ENCODE assay signal across 19 mouse cellular contexts in the genomic region with DNA sequence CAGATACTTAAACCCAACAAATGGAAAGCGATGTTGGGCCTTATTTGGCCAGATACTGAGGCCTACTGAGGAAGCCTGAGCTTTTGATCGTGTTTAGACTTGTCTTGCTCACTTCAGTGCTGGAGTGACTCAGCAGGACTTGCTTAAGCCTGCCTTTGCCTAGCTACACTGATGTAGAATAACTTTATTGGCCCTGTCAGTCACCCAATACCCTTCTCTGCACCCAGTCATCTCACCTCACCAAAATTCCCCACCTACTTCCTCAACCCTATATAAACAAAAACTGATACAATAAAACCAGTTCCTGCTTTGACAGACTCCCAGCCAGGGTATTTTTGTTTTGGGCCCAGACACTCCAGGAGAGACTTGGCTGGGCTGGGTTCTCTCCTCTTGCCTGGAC. TPM values are rescaled to one million over a fixed set of nuclear protein-coding genes. Genes with fewer than 3 reads are reported as not detected.
"Had no signal": no experiment of that assay in that cellular context is flagged by ENCODE, and none has a peak within 500 bp of the region (broad histone marks: within the 10 kb centered on the region; RNA-seq: fewer than 3 reads in every experiment).

No protein-coding gene starts in this region.

- H3K4me1 ChIP-seq: lung, embryonic 15.5 days; megakaryocyte, embryonic 14.5 days; midbrain, embryonic 10.5 days; midbrain, embryonic 13.5 days had no signal

- H3K9me3 ChIP-seq: lung, embryonic 15.5 days; megakaryocyte, embryonic 14.5 days; midbrain, embryonic 10.5 days; midbrain, embryonic 13.5 days had no signal

- H3K9ac ChIP-seq: liver, embryonic 14.5 days; liver, postnatal 0 days; lung, embryonic 15.5 days; midbrain, embryonic 13.5 days had no signal

- ATAC-seq: liver, postnatal 0 days; midbrain, embryonic 13.5 days had no signal

- H3K27me3 ChIP-seq: lung, embryonic 15.5 days; megakaryocyte, embryonic 14.5 days; midbrain, embryonic 13.5 days had no signal

- DNase-seq: kidney, adult 18-20 months; kidney, postnatal 10 days; kidney, postnatal 36 days; layer of hippocampus, postnatal 36 days; liver, postnatal 0 days; lung, postnatal 10 days; lung, postnatal 36 days; thymus, adult 18-20 months; thymus, postnatal 36 days had no signal

- H3K27ac ChIP-seq: left cerebral cortex, adult 2 months; liver, embryonic 14.5 days; lung, embryonic 15.5 days; midbrain, embryonic 10.5 days; midbrain, embryonic 13.5 days had no signal

- H3K36me3 ChIP-seq: lung, embryonic 15.5 days; midbrain, embryonic 10.5 days; midbrain, embryonic 13.5 days had no signal

- H3K4me3 ChIP-seq: left cerebral cortex, adult 2 months; lung, embryonic 15.5 days; megakaryocyte, embryonic 14.5 days; midbrain, embryonic 10.5 days; midbrain, embryonic 13.5 days had no signal

- H3K4me2 ChIP-seq: lung, embryonic 15.5 days; midbrain, embryonic 13.5 days had no signal

RNA-seq across cellular contexts. Expression of a gene that starts 12.7 kb away (rescaled TPM):
- total RNA-seq: liver, adult 2 months had no signal
- polyA plus RNA-seq: kidney, embryonic 14.5 days; liver, adult 2 months; liver, embryonic 14.5 days; liver, postnatal 0 days; small intestine, adult 2 months; spleen, adult 2 months had no signal
